7 mouse cellular contexts compared by ENCODE assay signal in genomic region chr5:23787536-23788389, GRCm38 (mm10). TPM values are rescaled to one million over a fixed set of nuclear protein-coding genes. Genes with fewer than 3 reads are reported as not detected.
DNase-seq lines count a peak whose midpoint lies in the region; ATAC-seq lines count a peak whose summit lies in the region.

Rint1 (plus strand) TSS chr5:23787711.

- no peaks in the 10 kb centered on the region for H3K9me3 ChIP-seq in intestine, embryonic 16.5 days (ENCODE audit: control insufficient read depth, low read length)
- no peaks in the 10 kb centered on the region for H3K9me3 ChIP-seq in midbrain, embryonic 11.5 days (ENCODE audit: control insufficient read depth, low read length)

- peak within 1 kb of the TSS; percentile 86 for H3K27ac ChIP-seq in intestine, embryonic 16.5 days (ENCODE audit: low read length)
- H3K27ac ChIP-seq in midbrain, embryonic 11.5 days (ENCODE audit: low read depth, low read length), result peak within 1 kb of the TSS; percentile 41; the same call in 1 of the 2 replicates

- intact Hi-C loops in left cerebral cortex, postnatal 36 days (cut with DNase I), result no loop called here

- DNase-seq in adrenal gland, adult 8-10 months, result peak; percentile 88
- peak; percentile 97 for DNase-seq in embryo, embryonic 9.5 days (ENCODE audit: extremely low spot score)
- DNase-seq in gastrocnemius, postnatal 4 days (ENCODE audit: low spot score in 2 of 2), result peak; percentile 94 to 96
- peak; percentile 93 to 94 for DNase-seq in left cerebral cortex, postnatal 36 days (ENCODE audit: low spot score in 2 of 2)
- DNase-seq in midbrain, embryonic 11.5 days (ENCODE audit: low spot score, missing footprints), result peak; percentile 100
- DNase-seq in skeletal muscle tissue, adult 2 months (ENCODE audit: low read depth, low spot score), result peak; percentile 93

- peak within 1 kb of the TSS; percentile 87 for H3K4me2 ChIP-seq in intestine, embryonic 16.5 days (ENCODE audit: low read depth, low read length)
- peak within 1 kb of the TSS; percentile 83 for H3K4me2 ChIP-seq in midbrain, embryonic 11.5 days

- peak; percentile 86 for ATAC-seq in intestine, embryonic 16.5 days
- peak; percentile 86 for ATAC-seq in midbrain, embryonic 11.5 days (ENCODE audit: low FRiP score)

- 0 out of 2 replicates have a peak, but pooled peaks cover 2% of the 10 kb centered on the region for H3K36me3 ChIP-seq in intestine, embryonic 16.5 days (ENCODE audit: control insufficient read depth, insufficient read depth, low read length)
- H3K36me3 ChIP-seq in midbrain, embryonic 11.5 days (ENCODE audit: control insufficient read depth, insufficient read depth, low read length), result no peaks in the 10 kb centered on the region

- no peaks in the 10 kb centered on the region for H3K27me3 ChIP-seq in intestine, embryonic 16.5 days (replicated peaks; ENCODE audit: control insufficient read depth, insufficient read depth, low read length)
- no peaks in the 10 kb centered on the region for H3K27me3 ChIP-seq in midbrain, embryonic 11.5 days (ENCODE audit: control insufficient read depth, insufficient read depth, low read length)

- WGBS in intestine, embryonic 16.5 days, result 2% methylated on average over 47 of the region's 47 CpGs
- 3% methylated on average over 47 of the region's 47 CpGs for WGBS in midbrain, embryonic 11.5 days

- H3K4me1 ChIP-seq in intestine, embryonic 16.5 days (ENCODE audit: control insufficient read depth, insufficient read depth, low read length), result peaks cover 7% of the 10 kb centered on the region; the same call in 1 of the 2 replicates
- H3K4me1 ChIP-seq in midbrain, embryonic 11.5 days (ENCODE audit: control insufficient read depth, insufficient read depth, low read length), result peaks cover 8% of the 10 kb centered on the region

- H3K4me3 ChIP-seq in intestine, embryonic 16.5 days (ENCODE audit: low read length), result peak within 1 kb of the TSS; percentile 99
- H3K4me3 ChIP-seq in midbrain, embryonic 11.5 days (ENCODE audit: low read depth, low read length), result peak within 1 kb of the TSS; percentile 91

- H3K9ac ChIP-seq in intestine, embryonic 16.5 days (ENCODE audit: low read depth, low read length), result peak within 1 kb of the TSS; percentile 98
- H3K9ac ChIP-seq in midbrain, embryonic 11.5 days (ENCODE audit: low read length), result peak within 1 kb of the TSS; percentile 89

RNA-seq across cellular contexts. Expression of gene Rint1, which starts in this region (rescaled TPM):
- total RNA-seq in adrenal gland, adult 8-10 months (2022), result 10 to 100 TPM; 21.9 to 26.4 (median 24.3) TPM
- total RNA-seq in gastrocnemius, postnatal 4 days (2021), result 10 to 100 TPM; 17.4 to 20.8 TPM
- 28.0 and 30.5 TPM in 2 replicates for polyA plus RNA-seq in intestine, embryonic 16.5 days (2015; fragmentation: Nextera tagmentation; extraction: Ambion mirVana)
- total RNA-seq in left cerebral cortex, postnatal 36 days (2021), result 10 to 100 TPM; 17.8 to 22.3 TPM
- 24.9 and 28.1 TPM in 2 replicates for polyA plus RNA-seq in midbrain, embryonic 11.5 days (2014; fragmentation: Nextera tagmentation; extraction: Ambion mirVana)

Comparison
In these comparisons a context has a peak if more than half of its experiments do, and no peak if none do; other contexts are left out.
1. Peak in every context shown above with its lines: DNase-seq, ATAC-seq, H3K4me3 ChIP-seq and H3K27ac ChIP-seq.